Mouse (Mus musculus) liver, embryonic 11.5 days (tissue): ENCODE results near the gene Nxpe2. TPM values are rescaled to one million over a fixed set of nuclear protein-coding genes. Genes with fewer than 3 reads are reported as not detected.

Experiments
- ATAC-seq: fragments of 200-750 bp; cut with Nextera tagmentation; replicated peaks from 2 replicates; pipeline ENCODE4 v1.8.0; 2017; ENCODE audit warnings: moderate number of reproducible peaks, mild to moderate bottlenecking, moderate TSS enrichment, moderate library complexity; ENCODE audit not compliant: low FRiP score
- DNase-seq: peaks from one replicate; pipeline ENCODE4 v3.0.0-alpha.2; 2017; ENCODE audit warnings: low spot score
- H3K27ac ChIP-seq: fragments of 300-500 bp; sonication (generic); 2 replicates; pipeline ENCODE4 v1.5.1; 2014; ENCODE audit warnings: mild to moderate bottlenecking, low read depth, low read length, control low read depth
- H3K27me3 ChIP-seq: fragments of 300-500 bp; sonication (generic); replicated peaks from 2 replicates; pipeline ENCODE4 v1.6.1; 2014; ENCODE audit warnings: low read length, mixed read lengths; ENCODE audit not compliant: control insufficient read depth, insufficient read depth
- H3K36me3 ChIP-seq: fragments of 300-500 bp; sonication (generic); 2 replicates; pipeline ENCODE4 v1.6.1; 2014; ENCODE audit warnings: mild to moderate bottlenecking, low read length, moderate library complexity, mixed read lengths; ENCODE audit not compliant: control insufficient read depth, insufficient read depth
- H3K4me1 ChIP-seq: fragments of 300-500 bp; sonication (generic); replicated peaks from 2 replicates; pipeline ENCODE4 v1.6.1; 2014; ENCODE audit warnings: low read length, mixed read lengths; ENCODE audit not compliant: control insufficient read depth, insufficient read depth
- H3K4me2 ChIP-seq: fragments of 300-500 bp; sonication (generic); 2 replicates; pipeline ENCODE4 v1.6.1; 2014; ENCODE audit warnings: mild to moderate bottlenecking, control low read depth, moderate library complexity
- H3K4me3 ChIP-seq: fragments of 300-500 bp; sonication (generic); 2 replicates; pipeline ENCODE4 v1.5.1; 2014; ENCODE audit warnings: low read depth, low read length, control low read depth
- H3K9ac ChIP-seq: fragments of 300-500 bp; sonication (generic); 2 replicates; pipeline ENCODE4 v1.6.1; 2014; ENCODE audit warnings: low read depth, low read length, control low read depth
- H3K9me3 ChIP-seq: fragments of 300-500 bp; sonication (generic); 2 replicates; pipeline ENCODE4 v1.6.1; 2016; ENCODE audit warnings: low read length, inconsistent platforms, mixed read lengths; ENCODE audit not compliant: control insufficient read depth
- WGBS: fragments of 180-500 bp; shearing (Covaris S2); extraction: QIAGEN DNeasy Blood & Tissue Kit; methylation state at CpG from one replicate; pipeline ENCODE4 v1.1.7; 2014; 5-methylcytosine and 5-hydroxymethylcytosine counted together
- polyA plus RNA-seq: library from polyadenylated mRNA; unstranded; fragments of >200 nt; fragmentation: Nextera tagmentation; extraction: Ambion mirVana; gene quantifications from 2 replicates; pipeline ENCODE4 v1.2.1, GENCODE M21; 2014

Nxpe2 gene
- polyA plus RNA-seq, 1 experiment from 2014 or later: 104 TPM

DNA sequence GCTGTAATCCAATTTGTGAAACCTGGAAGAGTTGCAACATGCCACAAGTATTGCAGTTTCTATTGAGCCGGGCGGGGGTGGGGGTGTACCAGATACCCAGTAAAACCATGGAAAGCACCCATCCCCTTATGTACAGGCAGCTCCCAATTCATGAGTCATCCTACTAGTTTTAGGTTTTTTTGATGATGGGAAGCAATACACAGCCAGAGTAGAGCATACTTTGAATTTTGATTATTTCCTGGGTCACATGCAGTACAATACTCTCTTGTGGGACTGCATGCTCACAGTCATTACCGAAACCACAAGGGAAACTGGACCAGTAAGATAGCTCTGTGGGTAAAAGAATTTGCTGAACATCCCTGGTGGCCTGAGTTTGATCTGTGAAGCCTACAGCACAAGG, 3.8 kb upstream of the Nxpe2 start:
- H3K27me3 ChIP-seq: no peaks in the 10 kb centered on the region
- H3K4me3 ChIP-seq: no peak overlapping the region
- ATAC-seq (no peak; the same call in 1 of the 2 replicates), DNase-seq (no peak)
- H3K4me1 ChIP-seq: peaks cover 43% of the 10 kb centered on the region
- no peaks in the 10 kb centered on the region for H3K9me3 ChIP-seq
- H3K36me3 ChIP-seq: no peaks in the 10 kb centered on the region
- no peak overlapping the region for H3K9ac ChIP-seq
- 60% methylated on average over 3 of the region's 3 CpGs for WGBS
- peak overlapping the region; percentile 69 for H3K27ac ChIP-seq
- H3K4me2 ChIP-seq: no peak overlapping the region

DNA sequence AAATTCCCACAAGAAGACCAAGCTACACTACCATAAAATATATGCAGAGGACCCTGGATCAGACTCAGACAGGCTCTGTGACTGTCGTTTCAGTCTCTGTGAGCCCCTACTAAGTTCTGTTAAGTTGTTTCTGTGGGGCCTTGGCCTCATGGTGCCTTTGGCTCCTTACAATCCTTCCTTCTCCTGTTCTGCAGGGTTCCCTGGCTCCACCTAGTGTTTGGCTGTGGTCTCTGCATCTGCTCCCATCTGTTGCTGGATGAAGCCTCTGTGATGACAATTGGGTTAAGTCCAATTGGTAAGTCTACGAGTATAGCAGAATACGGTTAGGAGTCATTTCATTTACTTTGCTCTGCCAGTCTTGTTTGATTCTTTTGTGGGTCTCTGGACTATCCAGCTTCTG, 1.5 kb upstream of the Nxpe2 start:
- H3K4me1 ChIP-seq: peaks cover 29% of the 10 kb centered on the region
- no peaks in the 10 kb centered on the region for H3K36me3 ChIP-seq
- peak; percentile 64 for DNase-seq
- 48% methylated on average over 3 of the region's 3 CpGs for WGBS
- H3K9ac ChIP-seq: peak overlapping the region; percentile 49; the same call in 1 of the 2 replicates
- 0 out of 2 replicates have a peak overlapping the region, but pooled peaks have one; percentile 50 for H3K27ac ChIP-seq
- ATAC-seq: peak; percentile 64
- H3K4me2 ChIP-seq: no peak overlapping the region
- H3K27me3 ChIP-seq: no peaks in the 10 kb centered on the region
- no peaks in the 10 kb centered on the region for H3K9me3 ChIP-seq
- no peak overlapping the region for H3K4me3 ChIP-seq

DNA sequence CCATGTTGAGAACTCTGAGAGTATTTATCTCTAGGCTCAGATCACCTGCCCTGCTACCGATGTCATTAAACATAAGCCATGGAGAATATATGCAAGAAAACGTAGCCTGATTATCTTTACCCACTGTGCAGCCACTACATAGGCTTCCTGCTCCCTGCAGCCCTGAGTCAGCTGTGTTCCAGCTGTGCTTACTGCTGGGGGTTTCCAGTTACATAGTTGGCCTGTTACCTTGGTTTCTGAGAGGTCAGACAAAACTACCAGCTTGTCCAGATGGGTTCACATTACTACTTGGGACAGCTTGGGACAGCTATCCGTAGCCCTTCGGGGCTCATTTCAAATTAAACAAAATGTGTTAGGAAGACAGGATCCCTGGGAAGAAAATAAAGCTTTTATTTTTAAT, 868 bp upstream of the Nxpe2 start:
- ATAC-seq (no peak), DNase-seq (no peak)
- no peaks in the 10 kb centered on the region for H3K36me3 ChIP-seq
- H3K4me1 ChIP-seq: peaks cover 24% of the 10 kb centered on the region
- H3K27me3 ChIP-seq: no peaks in the 10 kb centered on the region
- peak overlapping the region; percentile 50; the same call in 1 of the 2 replicates for H3K27ac ChIP-seq
- no peak overlapping the region for H3K9ac ChIP-seq
- WGBS: 60% methylated on average over 4 of the region's 4 CpGs
- H3K4me2 ChIP-seq: no peak overlapping the region
- H3K4me3 ChIP-seq: no peak overlapping the region
- no peaks in the 10 kb centered on the region for H3K9me3 ChIP-seq

GRCm38 (mm10) chr9:48345866-48346265, 7.4 kb downstream of the Nxpe2 start:
- Histone ChIP-seq H3K27me3 (no peaks in the 10 kb centered on the region; the same call in 1 of the 2 replicates), H3K4me1 (peaks cover 5% of the 10 kb centered on the region; the same call in 1 of the 2 replicates), H3K27ac (no peak overlapping the region), H3K9ac (no peak overlapping the region), H3K4me2 (no peak overlapping the region), H3K4me3 (no peak overlapping the region), H3K9me3 (no peaks in the 10 kb centered on the region), H3K36me3 (no peaks in the 10 kb centered on the region)
- DNase-seq: no peak
- WGBS: 78% methylated on average over 3 of the region's 3 CpGs
- no peak for ATAC-seq

- no peak overlapping the region for H3K4me2 ChIP-seq
- no peaks in the 10 kb centered on the region for H3K36me3 ChIP-seq
- no peak overlapping the region for H3K27ac ChIP-seq
- no peaks in the 10 kb centered on the region; the same call in 1 of the 2 replicates for H3K27me3 ChIP-seq
- no peaks in the 10 kb centered on the region for H3K9me3 ChIP-seq
- ATAC-seq: no peak
- no peak overlapping the region for H3K4me3 ChIP-seq
- peaks cover 5% of the 10 kb centered on the region; the same call in 1 of the 2 replicates for H3K4me1 ChIP-seq
- DNase-seq: no peak
- no peak overlapping the region for H3K9ac ChIP-seq
- 87% methylated on average over 9 of the region's 9 CpGs for WGBS
Observed at GRCm38 (mm10) chr9:48345456-48345855, 7.8 kb downstream of the Nxpe2 start.

- 58% methylated on average over 10 of the region's 10 CpGs for WGBS
- Histone ChIP-seq H3K9ac (peak overlapping the region; percentile 81), H3K4me1 (peaks cover 7% of the 10 kb centered on the region; the same call in 1 of the 2 replicates), H3K9me3 (no peaks in the 10 kb centered on the region), H3K4me2 (peak overlapping the region; percentile 74), H3K27ac (peak overlapping the region; percentile 90), H3K36me3 (no peaks in the 10 kb centered on the region; the same call in 1 of the 2 replicates), H3K27me3 (no peaks in the 10 kb centered on the region), H3K4me3 (peak overlapping the region; percentile 65)
- DNase-seq (peak; percentile 39), ATAC-seq (peak; percentile 94)
Observed at GRCm38 (mm10) chr9:48340708-48341380, 12.4 kb downstream of the Nxpe2 start.

GRCm38 (mm10) chr9:48339563-48339962, 13.7 kb downstream of the Nxpe2 start:
- WGBS: 59% methylated on average over 5 of the region's 5 CpGs
- peaks cover 2% of the 10 kb centered on the region; the same call in 1 of the 2 replicates for H3K36me3 ChIP-seq
- DNase-seq (peak; percentile 25), ATAC-seq (no peak)
- peak overlapping the region; percentile 65 for H3K4me3 ChIP-seq
- no peaks in the 10 kb centered on the region for H3K9me3 ChIP-seq
- no peaks in the 10 kb centered on the region for H3K27me3 ChIP-seq
- peak overlapping the region; percentile 74 for H3K4me2 ChIP-seq
- H3K9ac ChIP-seq: peak overlapping the region; percentile 81
- H3K27ac ChIP-seq: peak overlapping the region; percentile 90
- peaks cover 7% of the 10 kb centered on the region; the same call in 1 of the 2 replicates for H3K4me1 ChIP-seq

- peak; percentile 62 for ATAC-seq
- DNase-seq: peak; percentile 25
- Histone ChIP-seq H3K27me3 (no peaks in the 10 kb centered on the region), H3K27ac (peak overlapping the region; percentile 90), H3K4me2 (peak overlapping the region; percentile 74), H3K4me3 (peak overlapping the region; percentile 65), H3K9ac (peak overlapping the region; percentile 81), H3K9me3 (no peaks in the 10 kb centered on the region), H3K4me1 (peaks cover 7% of the 10 kb centered on the region; the same call in 1 of the 2 replicates), H3K36me3 (peaks cover 2% of the 10 kb centered on the region; the same call in 1 of the 2 replicates)
- 27% methylated on average over 4 of the region's 4 CpGs for WGBS
Observed at GRCm38 (mm10) chr9:48338783-48339455, 14.3 kb downstream of the Nxpe2 start.
